Mouse (Mus musculus) 416B (cell line): Measurements from ENCODE around the gene Map4k2.

ENCODE experiments used
- DNase-seq: peaks from one replicate; pipeline ENCODE4 v3.0.0; 2011; ENCODE audit warnings: low read depth

Gene Map4k2

GRCm38 (mm10) chr19:6400096-6401086 lies 59.5 kb downstream of the Map4k2 start:
- DNase-seq = peak; percentile 57

GRCm38 (mm10) chr19:6401131-6401815 lies 60.3 kb downstream of the Map4k2 start:
- DNase-seq = peak; percentile 89

DNA sequence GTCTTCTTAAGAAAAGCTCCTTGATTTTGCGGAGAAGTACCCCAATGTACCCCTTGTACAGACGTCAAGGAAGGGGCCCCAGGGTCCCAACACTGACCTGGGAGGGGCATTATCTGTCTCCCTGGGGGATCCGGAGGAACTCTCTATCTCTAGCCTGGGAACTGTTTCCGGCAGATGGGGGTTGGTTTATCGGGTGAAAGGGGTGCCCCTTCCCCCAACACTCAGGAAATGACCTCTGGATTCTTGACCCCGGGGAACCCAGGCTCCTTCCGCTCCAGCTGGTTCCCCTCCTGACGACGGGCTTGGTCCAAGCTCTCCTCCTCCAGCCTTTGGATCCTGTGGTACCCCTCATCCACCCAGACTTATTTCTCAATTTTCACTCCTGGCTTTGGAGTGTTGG lies 61.0 kb downstream of the Map4k2 start:
- DNase-seq = peak; percentile 42

GRCm38 (mm10) chr19:6403869-6404268 lies 62.9 kb downstream of the Map4k2 start:
- DNase-seq = no peak
